Mouse (Mus musculus) G1E (cell line): ENCODE measurements around the gene Vps33b.

Experiments used
- CTCF ChIP-seq: IDR thresholded peaks from 2 replicates; pipeline ENCODE4 v1.5.1; 2012; ENCODE audit warnings: low read depth, low read length, inconsistent platforms, mixed read lengths
- GATA1 ChIP-seq: IDR thresholded peaks from 2 replicates; pipeline ENCODE4 v1.6.1; 2012; ENCODE audit warnings: borderline replicate concordance, low read length, inconsistent platforms, mixed read lengths
- POLR2AphosphoS5 ChIP-seq: IDR thresholded peaks from 2 replicates; pipeline ENCODE4 v1.6.1; 2012; ENCODE audit warnings: low read depth, low read length, inconsistent platforms; ENCODE audit not compliant: insufficient replicate concordance

GRCm38 (mm10) chr7:80296462-80296861 lies 27.0 kb downstream of the Vps33b start:
- TF ChIP-seq GATA1 (no peak), CTCF (no peak), POLR2AphosphoS5 (no peak)
